Mouse (Mus musculus) midbrain, embryonic 11.5 days (tissue): ENCODE measurements around the gene Cnih3. TPM values are rescaled to one million over a fixed set of nuclear protein-coding genes. Genes with fewer than 3 reads are reported as not detected.

Experiments
- ATAC-seq: fragments of 200-750 bp; cut with Nextera tagmentation; 2 replicates; pipeline ENCODE4 v1.8.0; 2017; ENCODE audit warnings: moderate TSS enrichment, moderate library complexity; ENCODE audit not compliant: low FRiP score
- DNase-seq: peaks from one replicate; pipeline ENCODE4 v3.0.0; 2015; ENCODE audit warnings: low spot score; ENCODE audit errors: missing footprints
- H3K27ac ChIP-seq: fragments of 300-500 bp; sonication (generic); 2 replicates; pipeline ENCODE4 v1.5.1; 2014; ENCODE audit warnings: low read depth, low read length
- H3K27me3 ChIP-seq: fragments of 300-500 bp; sonication (generic); 2 replicates; pipeline ENCODE4 v1.6.1; 2014; ENCODE audit warnings: mild to moderate bottlenecking, low read length, moderate library complexity, mixed read lengths; ENCODE audit not compliant: control insufficient read depth, insufficient read depth
- H3K36me3 ChIP-seq: fragments of 300-500 bp; sonication (generic); 2 replicates; pipeline ENCODE4 v1.6.1; 2014; ENCODE audit warnings: mild to moderate bottlenecking, low read length, moderate library complexity, mixed read lengths; ENCODE audit not compliant: control insufficient read depth, insufficient read depth
- H3K4me1 ChIP-seq: fragments of 300-500 bp; sonication (generic); 2 replicates; pipeline ENCODE4 v1.6.1; 2014; ENCODE audit warnings: low read length; ENCODE audit not compliant: control insufficient read depth, insufficient read depth
- H3K4me2 ChIP-seq: fragments of 300-500 bp; sonication (generic); 2 replicates; pipeline ENCODE4 v1.6.1; 2014; ENCODE audit warnings: mild to moderate bottlenecking, moderate library complexity
- H3K4me3 ChIP-seq: fragments of 300-500 bp; sonication (generic); 2 replicates; pipeline ENCODE4 v1.5.1; 2014; ENCODE audit warnings: low read depth, low read length
- H3K9ac ChIP-seq: fragments of 300-500 bp; sonication (generic); 2 replicates; pipeline ENCODE4 v1.6.1; 2014; ENCODE audit warnings: low read length
- H3K9me3 ChIP-seq: fragments of 300-500 bp; sonication (generic); 2 replicates; pipeline ENCODE4 v1.6.1; 2016; ENCODE audit warnings: low read length; ENCODE audit not compliant: control insufficient read depth
- WGBS: fragments of 180-500 bp; shearing (Covaris S2); extraction: QIAGEN DNeasy Blood & Tissue Kit; methylation state at CpG from one replicate; pipeline ENCODE4 v1.1.7; 2014; 5-methylcytosine and 5-hydroxymethylcytosine counted together
- polyA plus RNA-seq: library from polyadenylated mRNA; unstranded; fragments of >200 nt; fragmentation: Nextera tagmentation; extraction: Ambion mirVana; gene quantifications from 2 replicates; pipeline ENCODE4 v1.2.1, GENCODE M21; 2014

Cnih3 gene
- polyA plus RNA-seq, 1 experiment from 2014 or later = 1.3 TPM

DNA sequence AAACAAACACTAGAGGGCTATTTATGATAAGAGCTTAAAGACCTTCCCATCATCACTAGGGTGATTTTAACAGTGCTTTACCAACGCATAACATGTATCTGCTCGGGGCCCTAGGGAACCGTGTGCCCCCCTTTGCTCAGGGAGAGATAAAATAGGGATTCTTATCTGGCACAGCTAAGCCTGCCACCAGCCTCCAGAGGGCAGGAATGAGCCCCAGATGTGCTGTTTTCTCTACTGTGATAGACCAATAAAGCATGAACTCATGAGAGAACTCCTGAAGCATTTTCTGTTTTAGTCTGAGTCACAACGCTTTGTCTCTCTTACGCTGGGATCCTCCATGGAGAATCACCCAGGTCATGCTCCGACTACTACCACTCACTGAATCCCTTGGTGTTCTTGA is 15.6 kb upstream of the Cnih3 start:
- no peaks in the 10 kb centered on the region for H3K27me3 ChIP-seq
- H3K9me3 ChIP-seq = no peaks in the 10 kb centered on the region
- no peak overlapping the region for H3K27ac ChIP-seq
- H3K36me3 ChIP-seq = no peaks in the 10 kb centered on the region
- 93% methylated on average over 6 of the region's 6 CpGs for WGBS
- H3K9ac ChIP-seq = no peak overlapping the region
- ATAC-seq (no peak), DNase-seq (no peak)
- H3K4me2 ChIP-seq = no peak overlapping the region
- no peak overlapping the region for H3K4me3 ChIP-seq
- H3K4me1 ChIP-seq = no peaks in the 10 kb centered on the region

DNA sequence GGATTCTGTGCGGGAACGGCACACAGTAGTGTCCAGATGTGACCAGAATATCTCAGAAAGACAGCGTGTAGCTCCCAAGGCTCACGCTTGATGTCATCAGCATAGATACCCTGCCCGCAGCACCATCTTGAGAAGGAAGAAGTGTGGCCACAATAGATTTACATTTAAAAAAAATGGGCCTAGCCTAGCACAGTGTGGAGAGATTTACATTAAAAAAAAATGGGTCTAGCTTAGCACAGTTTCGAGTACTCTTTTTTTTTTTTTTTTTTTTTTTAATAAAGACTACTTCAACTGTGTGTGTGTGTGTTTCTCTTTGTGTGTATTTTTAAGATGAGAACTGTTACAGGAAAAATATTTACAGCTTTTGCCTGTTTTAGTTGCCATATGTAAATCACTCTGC is 13.3 kb upstream of the Cnih3 start:
- DNase-seq = no peak
- 88% methylated on average over 6 of the region's 6 CpGs for WGBS
- Histone ChIP-seq H3K27ac (no peak overlapping the region), H3K4me2 (no peak overlapping the region), H3K9ac (no peak overlapping the region), H3K9me3 (no peaks in the 10 kb centered on the region), H3K36me3 (no peaks in the 10 kb centered on the region), H3K4me1 (no peaks in the 10 kb centered on the region), H3K27me3 (no peaks in the 10 kb centered on the region), H3K4me3 (no peak overlapping the region)
- ATAC-seq = no peak

DNA sequence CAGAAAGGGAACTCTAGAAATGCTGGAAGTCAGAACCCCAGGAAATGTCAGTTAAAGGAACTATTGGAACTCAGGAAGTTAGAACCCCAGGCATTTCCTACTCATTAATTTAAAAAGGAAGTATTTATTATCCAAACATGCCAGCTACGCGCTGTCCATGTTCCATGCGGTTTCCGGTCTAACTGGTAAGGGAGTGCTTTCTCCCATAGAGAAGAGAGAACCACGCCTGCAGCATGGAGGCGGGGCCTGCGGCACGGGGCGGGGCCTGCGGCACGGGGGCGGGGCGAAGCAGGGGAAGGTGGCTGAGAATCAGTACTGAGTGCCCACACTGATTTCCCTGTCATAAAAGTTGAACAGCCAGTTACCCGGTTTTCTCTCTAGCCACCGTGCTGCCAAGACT is 6.9 kb upstream of the Cnih3 start:
- WGBS = 39% methylated on average over 15 of the region's 15 CpGs

GRCm38 (mm10) chr1:181352043-181352366 is 423 bp upstream of the Cnih3 start:
- Histone ChIP-seq H3K36me3 (no peaks in the 10 kb centered on the region), H3K4me1 (no peaks in the 10 kb centered on the region), H3K4me3 (peak overlapping the region; percentile 50), H3K27me3 (peaks cover 39% of the 10 kb centered on the region), H3K9ac (peak overlapping the region; percentile 74), H3K27ac (no peak overlapping the region), H3K4me2 (peak overlapping the region; percentile 99), H3K9me3 (no peaks in the 10 kb centered on the region)
- DNase-seq (peak; percentile 94), ATAC-seq (no peak)
- 5% methylated on average over 3 of the region's 3 CpGs for WGBS

More for the DNA sequence above, 6.9 kb upstream of the Cnih3 start:
- Histone ChIP-seq H3K4me3 (no peak overlapping the region), H3K27ac (no peak overlapping the region), H3K9ac (no peak overlapping the region), H3K27me3 (no peaks in the 10 kb centered on the region; the same call in 1 of the 2 replicates), H3K4me1 (no peaks in the 10 kb centered on the region), H3K4me2 (no peak overlapping the region), H3K9me3 (no peaks in the 10 kb centered on the region), H3K36me3 (no peaks in the 10 kb centered on the region)
- no peak for ATAC-seq
- DNase-seq = no peak

- H3K9me3 ChIP-seq = no peaks in the 10 kb centered on the region
- H3K4me3 ChIP-seq = peak overlapping the region; percentile 50
- H3K4me1 ChIP-seq = no peaks in the 10 kb centered on the region
- H3K36me3 ChIP-seq = no peaks in the 10 kb centered on the region
- peak overlapping the region; percentile 74; the same call in 1 of the 2 replicates for H3K9ac ChIP-seq
- peak overlapping the region; percentile 99 for H3K4me2 ChIP-seq
- 0 out of 2 replicates have a peak, but pooled peaks have one; percentile 26 for ATAC-seq
- peaks cover 39% of the 10 kb centered on the region for H3K27me3 ChIP-seq
- no peak overlapping the region for H3K27ac ChIP-seq
- 3% methylated on average over 33 of the region's 33 CpGs for WGBS
- DNase-seq = peak; percentile 92
Measured at GRCm38 (mm10) chr1:181353200-181354097, 1.0 kb downstream of the Cnih3 start.

GRCm38 (mm10) chr1:181355683-181356082 is 3.3 kb downstream of the Cnih3 start:
- Histone ChIP-seq H3K9ac (no peak overlapping the region), H3K27me3 (peaks cover 38% of the 10 kb centered on the region)

GRCm38 (mm10) chr1:181357870-181358269 is 5.4 kb downstream of the Cnih3 start:
- ATAC-seq (no peak), DNase-seq (no peak)
- peaks cover 17% of the 10 kb centered on the region for H3K27me3 ChIP-seq
- no peak overlapping the region for H3K9ac ChIP-seq
- H3K4me2 ChIP-seq = no peak overlapping the region
- no peak overlapping the region for H3K4me3 ChIP-seq
- WGBS = 55% methylated on average over 2 of the region's 2 CpGs
- no peak overlapping the region for H3K27ac ChIP-seq
- H3K4me1 ChIP-seq = no peaks in the 10 kb centered on the region
- H3K9me3 ChIP-seq = no peaks in the 10 kb centered on the region
- no peaks in the 10 kb centered on the region for H3K36me3 ChIP-seq

More at GRCm38 (mm10) chr1:181355683-181356082, 3.3 kb downstream of the Cnih3 start:
- ATAC-seq (no peak), DNase-seq (no peak)
- H3K27ac ChIP-seq = no peak overlapping the region
- H3K4me3 ChIP-seq = no peak overlapping the region
- no peaks in the 10 kb centered on the region for H3K36me3 ChIP-seq
- WGBS = 90% methylated on average over 5 of the region's 5 CpGs
- H3K4me1 ChIP-seq = no peaks in the 10 kb centered on the region
- H3K4me2 ChIP-seq = no peak overlapping the region
- no peaks in the 10 kb centered on the region for H3K9me3 ChIP-seq

GRCm38 (mm10) chr1:181358526-181358925 is 6.1 kb downstream of the Cnih3 start:
- Histone ChIP-seq H3K4me3 (no peak overlapping the region), H3K4me2 (no peak overlapping the region), H3K9ac (no peak overlapping the region), H3K4me1 (no peaks in the 10 kb centered on the region), H3K36me3 (no peaks in the 10 kb centered on the region), H3K27ac (no peak overlapping the region), H3K9me3 (no peaks in the 10 kb centered on the region), H3K27me3 (peaks cover 13% of the 10 kb centered on the region)
- WGBS = 82% methylated on average over 7 of the region's 7 CpGs
- DNase-seq (no peak), ATAC-seq (no peak)

DNA sequence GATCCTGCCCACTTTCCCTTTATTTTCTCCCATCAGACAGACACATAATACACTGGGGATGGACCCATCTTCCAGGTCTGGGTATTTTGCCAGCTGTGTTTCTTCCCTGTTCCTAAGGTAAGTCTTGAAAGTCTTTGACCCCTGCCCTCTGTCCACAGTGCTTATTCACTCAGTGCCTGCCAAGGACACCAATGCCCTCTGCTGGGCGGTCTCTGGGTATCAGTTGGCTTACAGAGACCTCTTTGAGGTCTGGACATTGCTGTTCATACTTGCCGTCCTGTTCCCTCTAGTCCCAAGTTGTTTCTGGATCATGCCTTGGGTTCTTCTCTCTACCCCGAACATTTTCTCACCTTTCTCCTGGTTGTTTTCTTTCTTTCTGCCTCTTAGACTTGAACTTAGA is 8.3 kb downstream of the Cnih3 start:
- DNase-seq (no peak), ATAC-seq (no peak)
- Histone ChIP-seq H3K4me2 (no peak overlapping the region), H3K4me3 (no peak overlapping the region), H3K27ac (no peak overlapping the region), H3K4me1 (no peaks in the 10 kb centered on the region), H3K36me3 (no peaks in the 10 kb centered on the region), H3K9ac (no peak overlapping the region), H3K27me3 (no peaks in the 10 kb centered on the region; the same call in 1 of the 2 replicates), H3K9me3 (no peaks in the 10 kb centered on the region)
- WGBS = 82% methylated on average over 3 of the region's 3 CpGs
